Mouse (Mus musculus): ENCODE data around the gene Noxo1.

Gene Noxo1

DNA sequence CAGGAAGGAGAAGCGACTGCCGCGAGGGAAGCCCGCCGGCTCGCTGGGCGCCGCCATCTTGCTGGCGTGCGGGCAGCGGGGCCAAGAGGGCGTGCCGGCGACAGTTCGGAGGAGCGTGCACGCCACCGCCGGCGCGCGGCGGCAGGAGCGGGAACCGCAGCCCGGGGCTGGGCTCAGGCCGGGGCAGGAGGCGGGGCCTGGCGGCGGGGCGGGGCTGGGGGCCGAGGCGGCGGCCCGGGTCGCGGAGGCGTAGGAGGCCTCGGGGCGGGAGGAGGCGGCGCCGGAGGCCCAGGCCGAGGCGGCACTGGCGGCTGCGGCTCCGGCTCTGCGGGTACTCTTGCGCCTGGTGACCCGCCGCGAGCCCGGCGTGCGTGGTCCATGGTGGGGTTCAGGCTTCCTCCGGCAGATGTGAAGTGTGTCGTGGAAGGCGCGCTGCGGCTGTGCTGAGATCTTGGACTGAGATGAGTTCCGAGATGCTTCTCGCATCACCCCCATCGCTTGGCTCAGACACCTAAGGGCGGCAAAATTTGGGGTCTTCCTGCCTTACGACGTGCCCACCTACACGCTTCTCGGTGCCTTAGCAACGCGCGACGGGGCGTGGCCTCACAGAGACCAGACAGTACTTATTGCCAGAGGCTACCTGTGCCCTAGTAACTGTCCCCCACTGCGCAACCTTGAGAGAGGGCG, at the start of gene Noxo1, which contains the start of gene Gfer:
TSS of gene Noxo1 (plus strand) at position 224 of the 687 bp plus-strand sequence.
TSS of gene Gfer (minus strand) at position 146 of the 687 bp plus-strand sequence.
- CTCF ChIA-PET = interaction anchor here in 1 of 4 experiments (0.6 to 1.1 kb wide), 2 partner anchors 12 to 15 kb away, joined by 3 read pairs; no protein-coding TSS in a partner anchor
- POLR2A ChIA-PET = interaction anchor here (0.5 to 3.5 kb wide), 23 partner anchors 10 to 246 kb away, joined by 3 to 20 read pairs (median 3); partner anchors contain the start of genes Tbl3 (in 3 of the 4), Eme2 (in 1 of the 4), Mapk8ip3 (in 1 of the 4) and Mrps34 (in 1 of the 4)

DNA sequence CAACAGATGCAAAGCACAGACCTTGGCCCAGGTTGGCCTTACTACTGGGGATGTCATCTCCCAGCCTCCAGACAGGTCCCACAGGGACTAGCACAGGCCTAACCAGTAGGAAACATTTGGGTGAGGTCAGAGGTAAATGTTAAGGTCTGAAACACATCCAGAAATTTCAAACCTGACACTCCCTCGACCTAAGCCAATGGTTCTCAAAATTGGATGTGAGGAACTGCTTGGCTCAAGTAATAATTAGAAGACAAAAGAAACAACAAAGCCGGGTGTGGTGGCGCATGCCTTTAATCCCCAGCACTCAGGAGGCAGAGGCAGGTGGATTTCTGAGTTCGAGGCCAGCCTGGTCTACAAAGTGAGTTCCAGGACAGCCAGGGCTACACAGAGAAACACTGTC, 49.7 kb upstream of the Noxo1 start:
- ChIA-PET POLR2A (interaction anchor here in 3 of 4 experiments (0.6 to 2.4 kb wide), 14 partner anchors 9 to 192 kb away, joined by 3 to 18 read pairs (median 8); partner anchors contain the start of genes Nthl1 (in 2 of the 3), Traf7 (in 2 of the 3), Tsc2 (in 2 of the 3) and Npw (in 1 of the 3)), CTCF (interaction anchor here in 1 of 4 experiments (1.4 to 1.7 kb wide), 2 partner anchors 13 to 18 kb away, joined by 4 to 5 read pairs; partner anchors contain the start of genes Nthl1 and Tsc2)

DNA sequence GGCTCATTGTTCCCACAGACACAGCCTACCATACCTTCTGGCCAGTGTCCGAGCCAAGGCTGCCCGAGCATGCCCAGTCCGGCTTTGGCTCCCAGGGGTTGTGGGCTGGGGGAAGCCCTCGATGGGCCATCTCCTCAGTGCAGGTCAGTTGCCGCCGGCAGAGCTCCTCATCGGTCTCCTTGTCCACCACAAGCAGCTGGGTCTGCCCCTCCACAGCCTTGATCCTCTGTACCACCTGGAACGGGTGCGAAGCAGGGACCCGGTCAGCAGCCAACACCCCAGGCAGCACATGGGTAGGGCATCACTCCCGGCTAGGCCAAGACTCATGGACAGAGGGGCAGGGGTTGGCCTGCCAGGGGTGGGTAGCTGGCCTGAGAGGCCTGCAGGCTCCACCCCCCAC, 48.5 kb upstream of the Noxo1 start:
- POLR2A ChIA-PET = interaction anchor here (0.7 to 2.4 kb wide), 19 partner anchors 10 to 233 kb away, joined by 3 to 18 read pairs (median 4); partner anchors contain the start of genes Nthl1 (in 3 of the 4), Tsc2 (in 3 of the 4), Npw (in 2 of the 4) and Traf7 (in 2 of the 4)
- CTCF ChIA-PET = interaction anchor here (0.5 to 1.7 kb wide), 9 partner anchors 15 to 983 kb away, joined by 3 to 5 read pairs (median 3); partner anchors contain the start of genes Nthl1 (in 1 of the 4), Pkd1 (in 1 of the 4) and Tsc2 (in 1 of the 4)

DNA sequence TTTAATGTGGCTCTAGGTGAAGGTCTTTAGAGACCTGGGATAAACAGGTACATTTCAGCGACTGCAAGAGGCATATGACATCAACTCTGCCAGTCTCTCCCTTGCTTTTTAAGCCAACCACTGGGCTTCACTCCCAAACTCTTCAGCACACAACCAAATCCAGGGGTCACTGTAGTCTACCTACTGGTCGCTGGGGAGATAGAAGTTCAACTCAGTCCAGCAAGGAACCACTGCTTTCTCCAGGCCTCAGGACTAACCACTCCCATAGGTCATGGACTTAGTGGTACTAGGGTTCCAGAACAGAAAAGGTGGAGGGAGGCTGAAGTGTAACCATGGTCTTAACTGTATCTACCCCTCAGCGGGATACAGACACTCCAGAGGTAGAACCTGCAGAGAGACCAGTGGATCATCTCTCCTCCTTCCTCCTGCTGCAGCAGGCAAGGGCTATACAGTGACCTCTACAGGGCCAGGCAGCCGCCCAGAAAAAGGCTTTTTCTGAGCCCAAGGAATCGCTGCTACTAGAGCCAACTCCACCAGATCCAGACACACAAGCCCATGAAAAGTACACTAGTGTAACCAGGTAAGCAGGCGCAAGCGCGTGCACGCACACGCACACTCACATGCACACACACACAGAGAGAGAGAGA, 47.2 kb upstream of the Noxo1 start:
- ChIA-PET POLR2A (interaction anchor here in 2 of 4 experiments (1.0 to 2.9 kb wide), 8 partner anchors 9 to 100 kb away, joined by 3 to 21 read pairs (median 10); partner anchors contain the start of genes Pkd1 (in 2 of the 2), Nthl1 (in 1 of the 2), Tsc2 (in 1 of the 2) and Zfp598 (in 1 of the 2)), CTCF (no interaction called here)

DNA sequence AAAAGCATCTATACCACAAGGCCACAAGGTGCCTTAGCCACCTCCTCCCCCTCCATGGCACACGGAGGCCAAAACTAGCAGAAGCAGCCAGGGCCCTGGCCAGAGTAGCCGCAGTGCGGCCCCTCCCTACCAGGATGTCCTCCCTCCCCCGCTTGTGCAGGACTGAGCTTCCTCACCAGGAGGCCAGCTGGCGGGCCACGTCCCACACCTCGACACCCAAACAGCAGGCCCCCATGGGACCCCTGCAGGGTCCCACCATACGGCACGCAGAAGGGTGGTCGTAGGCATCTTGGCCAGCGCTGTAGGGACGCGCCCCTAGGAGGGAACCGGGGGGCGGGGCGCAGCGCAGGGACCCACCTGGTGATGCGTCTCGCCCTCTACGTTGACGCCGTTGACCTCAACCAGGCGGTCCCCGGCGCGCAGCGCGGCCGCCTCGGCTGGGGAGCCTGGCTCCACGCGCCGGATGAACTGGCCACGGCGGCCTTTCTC, 46.4 kb upstream of the Noxo1 start:
- ChIA-PET CTCF (interaction anchor here in 2 of 4 experiments (0.6 to 1.2 kb wide), 4 partner anchors 17 to 1422 kb away, joined by 3 to 6 read pairs (median 4); partner anchors contain the start of genes Nthl1 (in 1 of the 2), Tsc2 (in 1 of the 2) and Zfp598 (in 1 of the 2)), POLR2A (interaction anchor here in 3 of 4 experiments (0.6 to 3.5 kb wide), 22 partner anchors 10 to 921 kb away, joined by 3 to 21 read pairs (median 5); partner anchors contain the start of genes Nthl1 (in 3 of the 3), Tsc2 (in 3 of the 3), Pkd1 (in 2 of the 3) and Traf7 (in 2 of the 3))

DNA sequence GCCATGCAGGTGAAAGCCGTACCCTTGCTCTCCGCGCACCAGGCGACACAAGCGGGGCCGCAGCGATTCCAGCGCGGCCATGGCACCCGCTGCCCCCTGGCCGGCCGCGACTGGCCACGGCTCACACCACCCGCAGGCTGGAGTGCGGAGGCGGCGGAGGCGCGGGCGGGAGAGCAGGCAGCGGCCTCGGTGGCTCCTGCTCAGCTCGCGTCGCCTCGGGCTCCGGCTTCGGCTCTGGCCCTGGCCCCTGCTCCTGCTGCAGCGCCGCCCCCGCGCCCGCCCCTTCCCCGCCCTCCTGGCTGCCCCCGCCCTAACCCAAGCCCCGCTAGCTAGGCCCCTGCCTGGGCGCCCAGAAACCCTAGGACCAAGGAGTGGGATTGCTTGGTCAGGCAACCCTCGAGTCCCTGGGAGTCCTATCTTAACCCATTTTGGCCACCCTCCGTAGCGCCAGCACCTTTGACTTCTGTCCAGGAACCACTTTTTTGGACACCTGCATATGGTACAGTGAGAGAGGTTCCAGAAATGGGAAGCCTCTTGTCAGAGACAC, 45.9 kb upstream of the Noxo1 start, which contains the start of gene Slc9a3r2:
TSS of gene Slc9a3r2 (minus strand) at position 258 of the 547 bp plus-strand sequence.
- POLR2A ChIA-PET = interaction anchor here in 3 of 4 experiments (0.6 to 3.5 kb wide), 24 partner anchors 8 to 921 kb away, joined by 3 to 21 read pairs (median 5); partner anchors contain the start of genes Nthl1 (in 3 of the 3), Tsc2 (in 3 of the 3), Pkd1 (in 2 of the 3) and Traf7 (in 2 of the 3)
- CTCF ChIA-PET = interaction anchor here in 3 of 4 experiments (0.6 to 1.2 kb wide), 7 partner anchors 8 to 1422 kb away, joined by 3 to 6 read pairs (median 3); partner anchors contain the start of genes Npw (in 1 of the 3), Nthl1 (in 1 of the 3), Tsc2 (in 1 of the 3) and Zfp598 (in 1 of the 3)

DNA sequence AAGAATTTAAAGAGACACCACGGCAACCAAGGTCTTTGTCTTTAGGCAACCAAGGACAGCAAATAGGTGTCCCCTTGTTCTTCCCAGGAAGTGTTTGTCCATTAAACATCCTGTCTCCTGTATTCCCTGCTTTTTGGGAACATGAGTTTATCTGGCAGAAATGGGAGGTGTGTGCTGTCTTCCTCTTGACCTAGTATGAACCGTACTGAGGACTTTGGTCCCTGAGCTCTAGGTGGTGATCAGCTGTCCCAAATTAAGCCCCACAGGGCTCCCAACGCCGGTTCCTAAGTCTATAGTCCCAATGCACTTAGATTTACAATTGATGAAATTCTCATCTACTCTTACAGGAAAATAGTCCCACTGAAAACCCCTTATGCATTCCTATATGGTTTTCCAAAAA, 45.3 kb upstream of the Noxo1 start:
- ChIA-PET CTCF (interaction anchor here in 3 of 4 experiments (0.6 to 2.0 kb wide), 8 partner anchors 7 to 189 kb away, joined by 3 to 7 read pairs (median 3); partner anchors contain the start of gene Npw (in 1 of the 3)), POLR2A (interaction anchor here in 3 of 4 experiments (0.6 to 3.5 kb wide), 25 partner anchors 9 to 920 kb away, joined by 3 to 21 read pairs (median 5); partner anchors contain the start of genes Nthl1 (in 2 of the 3), Pkd1 (in 2 of the 3), Traf7 (in 2 of the 3) and Tsc2 (in 2 of the 3))

DNA sequence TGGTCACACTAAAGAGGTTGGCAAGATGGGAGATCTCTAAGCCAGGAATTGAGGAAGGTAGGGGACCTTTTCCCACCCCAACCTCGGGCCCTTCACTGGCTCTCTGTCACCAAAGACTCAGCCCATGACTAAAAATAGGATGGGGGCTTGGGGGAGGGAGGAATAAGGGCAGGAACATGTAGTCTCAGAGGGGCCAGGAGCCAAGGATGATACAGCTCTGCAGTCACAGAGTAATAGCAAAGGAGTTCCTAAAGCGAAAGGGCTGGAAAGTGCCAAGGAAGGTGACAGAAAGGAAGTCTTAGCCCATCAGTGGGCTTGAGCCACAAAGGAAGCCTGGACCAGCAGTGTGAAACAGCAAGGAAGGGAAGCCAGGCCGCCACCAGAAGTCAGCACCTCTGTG, 44.2 kb upstream of the Noxo1 start:
- POLR2A ChIA-PET = interaction anchor here in 3 of 4 experiments (0.6 to 3.5 kb wide), 14 partner anchors 10 to 277 kb away, joined by 3 to 19 read pairs (median 5); partner anchors contain the start of genes Pkd1 (in 2 of the 3), Traf7 (in 2 of the 3), Zfp598 (in 2 of the 3) and Msrb1 (in 1 of the 3)
- CTCF ChIA-PET = interaction anchor here in 2 of 4 experiments (0.7 to 2.0 kb wide), 4 partner anchors 23 to 112 kb away, joined by 3 to 7 read pairs (median 4); no protein-coding TSS in a partner anchor

DNA sequence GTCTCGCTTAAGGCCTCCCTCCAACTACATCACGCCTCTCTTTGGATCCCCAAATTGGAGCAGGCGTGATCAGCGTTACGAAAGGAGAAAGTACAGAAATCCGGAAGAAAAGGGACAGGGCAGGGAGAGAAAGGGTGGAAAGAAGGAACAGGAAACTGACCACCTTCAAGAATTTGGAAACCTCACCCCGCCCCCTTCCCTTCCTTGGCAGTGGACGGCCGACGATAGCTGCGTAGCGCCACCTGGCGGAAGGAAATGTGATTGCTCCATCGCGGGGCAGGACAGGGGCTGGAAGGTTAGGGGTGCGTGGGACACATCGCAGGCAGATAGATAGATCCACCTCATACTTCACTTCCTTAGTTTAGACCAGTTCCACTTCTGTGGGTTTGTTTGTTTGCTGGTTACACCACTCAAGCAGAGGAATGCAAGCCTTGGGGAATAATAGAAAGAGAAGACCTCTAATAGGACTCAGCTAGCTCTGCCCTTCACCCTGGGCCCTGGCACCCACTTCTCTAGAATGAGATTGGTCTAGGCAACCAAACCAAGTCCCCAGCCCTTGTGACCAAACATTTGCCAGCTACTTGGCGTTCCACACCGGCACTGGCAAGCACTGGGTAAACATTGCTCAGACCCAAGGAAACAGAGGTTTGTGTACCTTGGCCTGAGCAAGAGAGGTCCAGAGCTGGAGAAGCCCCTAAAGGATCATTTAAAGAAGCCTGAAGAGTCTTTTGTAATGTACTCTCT, 41.9 kb upstream of the Noxo1 start:
- ChIA-PET CTCF (interaction anchor here in 3 of 4 experiments (0.5 to 2.0 kb wide), 15 partner anchors 13 to 1578 kb away, joined by 3 to 15 read pairs (median 4); partner anchors contain the start of genes Zfp598 (in 2 of the 3), E4f1 (in 1 of the 3), Mlst8 (in 1 of the 3) and Nthl1 (in 1 of the 3)), POLR2A (interaction anchor here (0.7 to 3.1 kb wide), 16 partner anchors 10 to 1505 kb away, joined by 3 to 13 read pairs (median 3); partner anchors contain the start of genes Nthl1 (in 2 of the 4), Traf7 (in 2 of the 4), Tsc2 (in 2 of the 4) and Zfp598 (in 2 of the 4))

DNA sequence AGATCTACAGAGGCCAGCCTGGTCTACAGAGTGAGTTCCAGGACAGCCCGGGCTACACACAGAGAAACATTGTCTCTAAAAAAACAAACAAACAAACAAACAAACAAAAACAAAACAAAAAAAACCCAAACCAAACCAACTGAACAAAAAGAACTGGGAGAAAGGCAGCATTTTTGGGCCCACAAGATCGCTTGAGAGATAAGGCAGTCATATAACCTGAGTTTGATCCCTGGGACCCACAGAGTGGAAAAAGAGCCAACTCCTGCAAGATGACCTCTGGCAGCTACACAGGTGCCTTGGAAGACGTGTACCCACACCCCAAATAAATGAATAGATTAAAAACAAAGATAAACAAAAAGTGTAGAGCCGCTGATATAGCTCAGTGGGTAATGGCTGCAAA, 41.1 kb upstream of the Noxo1 start:
- CTCF ChIA-PET = interaction anchor here in 2 of 4 experiments (1.0 to 2.0 kb wide), 6 partner anchors 14 to 115 kb away, joined by 3 to 8 read pairs (median 6); partner anchors contain the start of genes Nthl1 (in 1 of the 2), Tsc2 (in 1 of the 2) and Zfp598 (in 1 of the 2)
- POLR2A ChIA-PET = interaction anchor here in 1 of 4 experiments (0.7 to 3.5 kb wide), 10 partner anchors 11 to 601 kb away, joined by 3 to 14 read pairs (median 3); partner anchors contain the start of genes Syngr3, Traf7 and Zfp598

DNA sequence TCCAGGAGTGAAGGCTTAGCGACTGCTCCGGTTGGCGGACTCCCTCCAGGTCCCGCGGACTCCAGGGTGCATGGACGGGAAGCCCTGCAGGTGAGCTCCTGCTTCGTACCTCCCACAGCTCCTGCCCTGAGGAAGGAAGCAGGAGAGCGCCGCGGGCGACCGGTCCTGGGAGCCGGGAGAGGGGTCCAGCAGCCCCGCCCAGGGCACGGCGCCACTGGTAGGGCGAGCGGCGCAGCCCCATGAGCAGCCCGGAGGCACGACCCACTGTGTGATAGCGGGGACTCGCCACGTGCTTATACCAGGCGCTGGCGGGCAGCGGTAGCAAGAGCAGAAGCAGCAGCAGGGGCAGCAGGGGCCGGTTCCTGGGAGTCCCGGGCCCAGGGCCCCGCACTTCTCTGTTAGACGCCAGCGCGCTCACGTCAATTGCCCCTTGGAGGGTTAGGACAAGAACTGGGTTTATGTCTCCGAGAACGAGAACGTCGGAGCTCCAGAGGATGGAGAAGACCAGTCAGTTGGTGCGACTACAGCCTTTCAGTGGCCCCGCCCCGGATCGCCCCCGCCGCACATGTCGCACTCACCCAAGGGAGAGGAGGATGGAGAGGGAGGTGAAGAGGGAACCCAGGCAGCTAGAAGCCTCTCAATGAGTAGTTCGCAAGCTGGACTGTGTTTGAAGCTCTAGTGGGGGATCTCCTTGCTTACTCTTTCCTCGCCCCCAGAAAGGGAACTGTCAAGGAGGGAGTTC, 37.8 kb upstream of the Noxo1 start, which contains the start of gene Npw:
TSS of gene Npw (minus strand) at position 441 of the 742 bp plus-strand sequence.
- ChIA-PET CTCF (interaction anchor here in 3 of 4 experiments (0.6 to 3.8 kb wide), 7 partner anchors 8 to 64 kb away, joined by 3 to 21 read pairs (median 3); partner anchors contain the start of genes Slc9a3r2 (in 1 of the 3), Tbl3 (in 1 of the 3) and Zfp598 (in 1 of the 3)), POLR2A (interaction anchor here (0.6 to 3.9 kb wide), 35 partner anchors 9 to 244 kb away, joined by 3 to 41 read pairs (median 6); partner anchors contain the start of genes Nthl1 (in 3 of the 4), Traf7 (in 3 of the 4), Tsc2 (in 3 of the 4) and Zfp598 (in 3 of the 4))

DNA sequence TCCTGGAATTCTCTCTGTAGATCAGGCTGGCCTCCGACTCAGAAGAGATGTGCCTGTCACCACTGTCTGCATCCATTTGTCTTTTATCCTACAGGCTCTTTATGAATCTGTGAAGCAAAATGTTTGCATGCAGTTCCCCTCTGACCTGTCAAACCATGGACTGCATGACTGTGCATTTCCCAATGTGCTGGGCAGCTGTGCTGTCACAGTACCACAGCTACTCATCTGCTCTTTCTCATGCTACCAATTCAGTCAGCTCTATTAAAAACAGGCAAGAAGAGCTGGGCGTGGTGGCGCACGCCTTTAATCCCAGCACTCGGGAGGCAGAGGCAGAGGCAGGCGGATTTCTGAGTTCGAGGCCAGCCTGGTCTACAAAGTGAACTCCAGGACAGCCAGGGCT, 29.0 kb upstream of the Noxo1 start:
- ChIA-PET CTCF (interaction anchor here (0.6 to 3.0 kb wide), 37 partner anchors 8 to 1536 kb away, joined by 3 to 21 read pairs (median 5); partner anchors contain the start of genes Nthl1 (in 4 of the 4), Tsc2 (in 3 of the 4), Npw (in 2 of the 4) and Pkd1 (in 2 of the 4)), POLR2A (interaction anchor here (0.5 to 8.9 kb wide), 48 partner anchors 9 to 908 kb away, joined by 3 to 182 read pairs (median 4); partner anchors contain the start of genes Nthl1 (in 4 of the 4), Tsc2 (in 4 of the 4), Npw (in 3 of the 4) and Pkd1 (in 3 of the 4))

DNA sequence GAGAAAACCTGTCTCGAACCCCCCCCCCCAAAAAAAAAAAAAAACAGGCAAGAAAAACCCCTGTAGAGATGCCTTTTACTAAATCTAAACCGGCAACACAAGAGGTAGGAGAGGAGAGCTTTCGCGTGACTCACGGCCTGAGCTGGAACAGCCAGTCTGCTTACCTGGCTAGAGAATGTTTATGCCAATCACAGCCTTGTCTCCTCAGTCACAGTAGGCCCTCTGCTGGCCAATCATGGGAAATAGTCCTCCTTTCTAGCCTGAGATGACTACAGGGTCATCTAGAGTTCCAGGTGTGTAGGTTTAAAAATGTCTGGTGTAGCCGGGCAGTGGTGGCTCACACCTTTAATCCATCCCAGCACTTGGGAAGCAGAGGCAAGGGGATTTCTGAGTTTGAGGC, 28.6 kb upstream of the Noxo1 start:
- ChIA-PET POLR2A (interaction anchor here (0.5 to 8.9 kb wide), 59 partner anchors 8 to 909 kb away, joined by 3 to 182 read pairs (median 4); partner anchors contain the start of genes Npw (in 4 of the 4), Nthl1 (in 4 of the 4), Tsc2 (in 4 of the 4) and Pkd1 (in 3 of the 4)), CTCF (interaction anchor here (0.6 to 3.0 kb wide), 40 partner anchors 8 to 1536 kb away, joined by 3 to 21 read pairs (median 4); partner anchors contain the start of genes Nthl1 (in 4 of the 4), Tsc2 (in 3 of the 4), Npw (in 2 of the 4) and Pkd1 (in 2 of the 4))

DNA sequence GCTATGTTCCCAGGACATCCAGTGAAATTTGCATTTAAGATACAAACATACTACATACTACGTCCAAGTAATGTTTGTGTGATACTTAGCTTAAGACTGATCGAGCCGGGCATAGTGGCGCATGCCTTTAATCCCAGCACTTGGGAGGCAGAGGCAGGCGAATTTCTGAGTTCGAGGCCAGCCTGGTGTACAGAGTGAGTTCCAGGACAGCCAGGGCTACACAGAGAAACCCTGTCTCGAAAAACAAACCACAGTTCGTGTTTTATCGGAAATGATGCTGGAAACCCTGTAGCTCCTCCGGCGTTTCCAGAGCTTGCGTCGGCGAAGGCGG, 26.9 kb upstream of the Noxo1 start:
- ChIA-PET POLR2A (interaction anchor here (0.6 to 8.9 kb wide), 104 partner anchors 8 to 527 kb away, joined by 3 to 182 read pairs (median 5); partner anchors contain the start of genes Nthl1 (in 4 of the 4), Tsc2 (in 4 of the 4), Mlst8 (in 3 of the 4) and Pkd1 (in 3 of the 4)), CTCF (interaction anchor here in 3 of 4 experiments (0.7 to 3.0 kb wide), 22 partner anchors 9 to 318 kb away, joined by 3 to 15 read pairs (median 3); partner anchors contain the start of genes Nthl1 (in 2 of the 3), Pkd1 (in 2 of the 3), Tbl3 (in 2 of the 3) and Tsc2 (in 2 of the 3))
